Mouse (Mus musculus): ENCODE measurements around the gene Mdc1.
A peak's percentile ranks its signal among the peaks of the same experiment; 100 is the strongest.

The Mdc1 gene

GRCm38 (mm10) chr17:35879245-35880057 lies 38.1 kb downstream of the Mdc1 start, which contains the start of gene Dhx16:
Dhx16 (plus strand) TSS chr17:35879819.
- peak; percentile 87 to 92 for DNase-seq (ENCODE audit: low spot score in 2 of 2)

- DNase-seq (ENCODE audit: low spot score in 2 of 2) = no peak
These were observed 41.6 kb downstream of the Mdc1 start for GRCm38 (mm10) chr17:35882924-35883323.

- no peak for DNase-seq (ENCODE audit: low spot score in 2 of 2)
These were observed 42.5 kb downstream of the Mdc1 start for GRCm38 (mm10) chr17:35883777-35884176.

- DNase-seq (ENCODE audit: low spot score in 2 of 2) = no peak
These were observed 46.4 kb downstream of the Mdc1 start for GRCm38 (mm10) chr17:35887725-35888124.

- DNase-seq (ENCODE audit: low spot score in 2 of 2) = peak; percentile 80 to 82
These were observed 55.7 kb downstream of the Mdc1 start, which contains the start of gene 2310061I04Rik for GRCm38 (mm10) chr17:35896781-35897643. 2310061I04Rik (minus strand) TSS chr17:35897431.

- DNase-seq (ENCODE audit: low spot score in 2 of 2) = no peak
These were observed 56.6 kb downstream of the Mdc1 start for GRCm38 (mm10) chr17:35897644-35898573.

- no peak for DNase-seq (ENCODE audit: low spot score in 2 of 2)
These were observed 59.3 kb downstream of the Mdc1 start for GRCm38 (mm10) chr17:35900636-35901035.

- no peak for DNase-seq (ENCODE audit: low spot score in 2 of 2)
These were observed 62.2 kb downstream of the Mdc1 start for GRCm38 (mm10) chr17:35903343-35903991.

- DNase-seq (ENCODE audit: low spot score in 2 of 2) = no peak
These were observed 62.7 kb downstream of the Mdc1 start for GRCm38 (mm10) chr17:35903992-35904355.

- DNase-seq (ENCODE audit: low spot score in 2 of 2) = no peak
These were observed 64.3 kb downstream of the Mdc1 start for GRCm38 (mm10) chr17:35905587-35905986.

GRCm38 (mm10) chr17:35907609-35908008 lies 66.3 kb downstream of the Mdc1 start:
- DNase-seq (ENCODE audit: low spot score in 2 of 2) = no peak

Data from spleen, postnatal 14 days (tissue).